Mouse (Mus musculus) right cerebral cortex, postnatal 10 days (tissue): ENCODE measurements around the gene Gm14548.
A peak's percentile ranks its signal among the peaks of the same experiment; 100 is the strongest.
"Not testable (repeated sequence)": the region's sequence is repeated elsewhere in the genome, so short reads cannot be mapped to it uniquely, and the experiment has no call there.

Experiments used
- DNase-seq, 2 experiments: peaks; one replicate each; pipeline ENCODE4 v3.0.0; 2021; ENCODE audit warnings: low spot score in 2 of 2

Gm14548 gene

GRCm38 (mm10) chr7:3898036-3898590 lies at the start of gene Gm14548:
Gene Gm14548 (minus strand): TSS chr7:3898120.
- DNase-seq = not testable (repeated sequence)

DNA sequence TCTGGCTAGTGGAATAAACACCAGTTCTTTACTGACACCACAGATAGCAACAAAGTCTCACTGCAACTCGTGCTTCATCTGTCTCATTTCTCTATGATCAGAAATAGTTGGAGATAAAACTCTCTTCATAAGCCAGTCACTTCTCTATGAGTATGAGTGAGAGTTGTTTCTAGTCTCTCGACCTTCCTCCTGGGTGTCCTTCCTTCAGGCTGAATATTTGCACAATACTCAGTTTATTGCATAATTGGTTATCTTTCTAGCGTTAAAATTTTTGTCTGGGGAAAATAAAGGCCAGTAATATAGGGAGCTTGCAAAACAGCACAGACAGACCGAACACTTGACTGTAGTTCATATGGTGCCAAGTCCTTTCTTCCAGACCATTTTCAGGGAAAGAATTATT lies 48.2 kb upstream of the Gm14548 start:
- DNase-seq = no peak

GRCm38 (mm10) chr7:3940915-3941314 lies 43.0 kb upstream of the Gm14548 start:
- no peak for DNase-seq

DNA sequence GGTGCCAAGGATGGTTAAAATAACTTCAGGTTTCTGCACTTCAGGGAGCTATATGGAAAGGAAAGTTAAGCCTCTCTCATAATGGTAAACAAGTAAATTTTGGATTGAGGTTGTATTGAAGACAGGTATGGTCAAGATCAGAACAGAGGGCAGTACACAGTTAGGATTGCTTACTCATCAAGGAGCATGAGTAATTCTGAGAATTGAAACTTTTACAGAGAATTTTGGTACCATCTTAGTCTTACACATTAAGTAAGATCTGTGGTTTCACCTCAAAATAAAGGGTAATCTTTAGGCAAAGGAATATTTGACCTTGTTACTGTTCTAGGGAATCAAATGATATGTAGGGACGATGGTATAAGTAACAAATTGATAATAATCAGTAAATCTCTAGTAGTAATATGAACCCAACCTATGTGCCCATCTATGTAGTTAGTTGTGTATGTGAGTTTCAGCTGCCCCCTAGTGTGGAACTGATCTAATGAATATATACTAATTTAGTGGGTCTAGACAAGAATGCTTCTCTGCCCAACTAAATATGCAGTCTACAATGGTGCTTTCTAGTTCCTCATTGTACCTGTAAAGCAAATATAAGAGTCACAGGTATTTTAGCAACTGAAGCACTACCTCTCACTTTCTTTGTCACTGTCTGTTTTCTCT lies 42.1 kb upstream of the Gm14548 start:
- DNase-seq = no peak

DNA sequence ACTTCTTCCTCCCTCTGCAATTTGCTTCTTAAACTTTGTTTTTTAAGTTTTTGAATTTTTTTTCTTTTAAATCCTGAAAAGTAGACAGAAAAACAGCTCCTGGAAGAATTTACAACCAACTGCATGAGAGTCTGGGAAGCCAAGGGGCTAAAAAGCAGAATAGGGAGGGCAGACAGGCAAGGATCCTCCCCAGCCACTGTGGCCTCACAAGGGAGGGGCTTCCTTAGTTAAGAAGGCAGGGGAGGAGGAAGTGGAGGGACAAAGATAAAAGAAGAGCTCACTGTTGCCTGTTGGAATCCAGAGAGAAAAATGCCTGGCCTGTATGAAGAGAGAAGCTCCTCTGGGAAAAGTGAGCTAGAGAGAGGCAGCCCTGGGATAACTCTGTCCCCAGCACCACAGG lies 37.6 kb upstream of the Gm14548 start:
- DNase-seq = peak; percentile 14 to 19

GRCm38 (mm10) chr7:3915387-3915786 lies 17.5 kb upstream of the Gm14548 start, which contains the start of gene Lilra6:
Gene Lilra6 (minus strand): TSS chr7:3915503.
- DNase-seq = not testable (repeated sequence)

DNA sequence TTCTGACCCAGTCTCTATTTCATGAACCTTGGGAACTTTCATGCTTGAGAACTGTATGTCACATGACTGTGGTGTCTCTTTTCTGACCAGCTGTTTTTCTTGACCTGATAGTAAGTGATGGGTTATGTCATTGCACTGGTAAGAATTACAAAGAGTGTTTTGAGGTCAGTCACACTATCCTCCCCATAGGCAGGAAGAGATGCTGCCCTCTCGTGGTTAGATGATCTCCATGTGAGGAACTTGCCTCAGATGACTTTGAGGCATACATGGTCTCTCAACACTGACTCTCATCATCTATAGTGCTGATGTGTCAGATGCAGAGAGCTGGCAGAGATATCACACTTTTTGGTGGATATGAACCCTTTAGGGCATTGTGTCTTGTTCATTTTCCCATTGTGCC lies 5.8 kb upstream of the Gm14548 start:
- DNase-seq = no peak

DNA sequence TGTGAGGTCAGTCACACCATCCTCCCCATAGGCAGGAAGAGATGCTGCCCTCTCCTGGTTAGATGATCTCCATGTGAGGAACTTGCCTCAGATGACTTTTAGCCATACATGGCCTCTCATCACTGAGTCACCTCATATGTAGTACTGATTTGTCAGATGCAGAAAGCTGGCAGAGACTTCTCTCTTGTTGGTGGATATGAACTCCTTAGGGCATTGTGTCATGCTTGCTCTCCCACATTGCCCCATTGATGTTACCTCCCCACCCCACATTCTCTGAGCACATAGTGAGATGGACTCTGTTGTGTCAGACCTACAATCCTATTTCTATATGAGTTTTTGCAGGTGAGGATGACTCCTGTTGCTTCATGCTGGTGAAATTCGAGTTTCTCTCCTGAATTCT lies 22.9 kb downstream of the Gm14548 start:
- DNase-seq = not testable (repeated sequence)

DNA sequence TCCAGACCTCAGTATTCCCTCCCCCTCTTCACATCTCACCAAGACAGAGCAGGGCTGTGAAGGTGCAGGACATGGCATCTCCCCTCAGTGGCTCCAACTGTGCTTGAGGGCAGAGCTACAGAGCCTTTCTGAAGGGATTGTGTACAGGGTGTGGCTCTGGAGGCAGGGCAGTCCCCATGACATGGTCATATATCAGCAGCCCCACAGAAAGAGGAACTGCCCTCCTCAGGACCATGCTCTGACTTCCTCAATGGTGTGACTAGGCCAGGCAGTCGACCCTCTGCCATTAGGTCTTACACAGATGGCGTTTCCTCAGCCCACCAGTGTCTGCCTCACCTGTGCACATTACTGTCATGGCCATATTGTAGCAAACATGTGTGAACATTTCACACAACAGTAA lies 53.0 kb downstream of the Gm14548 start, which contains the start of gene Pira2:
Gene Pira2 (minus strand): TSS at position 101 of the 400 bp plus-strand sequence.
- DNase-seq = not testable (repeated sequence)

DNA sequence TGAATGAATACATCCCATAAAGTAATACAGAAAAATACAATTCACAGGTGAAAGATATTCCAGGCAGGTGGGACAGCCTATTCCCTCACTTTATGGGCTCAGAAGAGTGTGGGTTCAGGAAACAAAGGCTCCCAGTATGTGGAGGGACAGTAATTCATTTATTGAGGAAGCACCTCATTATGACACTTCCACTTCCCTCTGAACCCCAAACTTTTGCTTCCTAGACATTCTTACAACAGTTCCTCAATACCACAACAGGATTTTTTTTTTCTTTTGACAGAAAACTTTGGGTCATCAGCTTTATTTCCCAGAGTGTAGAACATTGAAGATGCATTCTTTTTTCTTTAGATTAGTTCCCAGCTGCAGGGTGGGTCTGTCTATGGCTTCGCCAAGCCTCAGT lies 60.1 kb downstream of the Gm14548 start:
- not testable (repeated sequence) for DNase-seq
